Mouse (Mus musculus) adrenal gland, postnatal 0 days (tissue): ENCODE results near the gene Olfr358. TPM values are rescaled to one million over a fixed set of nuclear protein-coding genes. Genes with fewer than 3 reads are reported as not detected.

Experiments
- polyA plus RNA-seq: library from polyadenylated mRNA; unstranded; fragments of >200 nt; fragmentation: Nextera tagmentation; extraction: Ambion mirVana; gene quantifications from 2 replicates; pipeline ENCODE4 v1.2.1, GENCODE M21; 2015

Gene Olfr358
- polyA plus RNA-seq = not detected in 2 replicates

DNA sequence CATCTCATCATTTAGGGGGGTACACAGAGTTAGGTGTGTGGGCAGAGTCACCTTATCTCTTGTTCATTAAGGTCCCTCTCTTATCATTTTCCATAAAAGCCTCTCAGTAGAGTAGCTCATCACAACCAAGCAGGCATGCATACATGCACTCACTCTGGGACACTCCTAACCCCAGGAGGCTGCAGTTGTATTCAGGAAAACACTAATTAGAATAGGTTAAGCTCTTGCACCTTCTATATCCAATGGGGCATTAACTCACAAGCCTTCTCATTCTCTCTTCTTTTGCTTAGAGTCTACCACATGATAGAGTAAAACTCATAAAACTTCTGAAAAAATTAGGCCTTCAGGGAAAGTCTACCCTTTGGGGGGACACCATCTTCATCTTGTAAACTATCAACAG, at the start of gene Olfr358:
Gene Olfr358 (minus strand): TSS at position 101 of the 400 bp plus-strand sequence.

DNA sequence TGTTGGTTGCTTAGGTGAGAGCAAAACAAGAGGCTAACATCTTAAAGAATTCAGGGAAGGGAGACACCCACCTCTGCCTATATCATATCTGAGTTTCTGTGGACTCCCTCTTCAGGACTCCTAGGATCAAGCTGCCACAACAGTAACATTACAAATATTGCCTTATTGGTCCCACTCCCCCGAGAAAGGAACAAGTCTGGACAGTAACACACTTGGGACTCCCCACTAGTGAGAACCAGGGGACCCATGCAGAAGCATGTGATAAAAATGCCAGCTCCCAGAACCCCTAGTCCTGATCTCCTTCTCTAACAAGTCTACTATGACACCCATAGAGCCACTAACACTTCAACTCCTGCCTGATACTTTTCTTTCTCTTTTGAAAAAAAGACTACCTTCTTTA, 15.6 kb downstream of the Olfr358 start, which contains the start of gene Olfr357:
Gene Olfr357 (plus strand): TSS at position 301 of the 400 bp plus-strand sequence.

Other genes starting within 250 kb of the Olfr358 start
- not detected in 2 replicates for gene Olfr348, start 225.1 kb downstream of the Olfr358 start, polyA plus RNA-seq
- gene Olfr50, start 218.8 kb downstream of the Olfr358 start, polyA plus RNA-seq = not detected in 2 replicates
- gene Olfr3, start 192.3 kb downstream of the Olfr358 start, polyA plus RNA-seq = not detected in 2 replicates
- gene Olfr350, start 163.0 kb downstream of the Olfr358 start, polyA plus RNA-seq = not detected in 2 replicates
- gene Olfr351, start 146.7 kb downstream of the Olfr358 start, polyA plus RNA-seq = not detected in 2 replicates
- not detected in 2 replicates for gene Olfr352, start 140.9 kb downstream of the Olfr358 start, polyA plus RNA-seq
- gene Olfr353, start 116.4 kb downstream of the Olfr358 start, polyA plus RNA-seq = not detected in 2 replicates
- gene Olfr354, start 103.7 kb downstream of the Olfr358 start, polyA plus RNA-seq = not detected in 2 replicates
- not detected in 2 replicates for gene Olfr355, start 80.4 kb downstream of the Olfr358 start, polyA plus RNA-seq
- gene Olfr356, start 72.2 kb downstream of the Olfr358 start, polyA plus RNA-seq = not detected in 2 replicates
- not detected in 2 replicates for gene Olfr357, start 15.5 kb downstream of the Olfr358 start, polyA plus RNA-seq
- not detected in 2 replicates for gene Olfr360, start 56.4 kb upstream of the Olfr358 start, polyA plus RNA-seq
- gene Olfr361, start 80.0 kb upstream of the Olfr358 start, polyA plus RNA-seq = not detected in 2 replicates
- gene Olfr362, start 108.6 kb upstream of the Olfr358 start, polyA plus RNA-seq = not detected in 2 replicates
- not detected in 2 replicates for gene Olfr364-ps1, start 130.0 kb upstream of the Olfr358 start, polyA plus RNA-seq
- not detected in 2 replicates for gene Olfr365, start 178.9 kb upstream of the Olfr358 start, polyA plus RNA-seq
- gene Olfr366, start 202.2 kb upstream of the Olfr358 start, polyA plus RNA-seq = not detected in 2 replicates